ENCODE assay signal across 13 mouse cellular contexts in the genomic region with DNA sequence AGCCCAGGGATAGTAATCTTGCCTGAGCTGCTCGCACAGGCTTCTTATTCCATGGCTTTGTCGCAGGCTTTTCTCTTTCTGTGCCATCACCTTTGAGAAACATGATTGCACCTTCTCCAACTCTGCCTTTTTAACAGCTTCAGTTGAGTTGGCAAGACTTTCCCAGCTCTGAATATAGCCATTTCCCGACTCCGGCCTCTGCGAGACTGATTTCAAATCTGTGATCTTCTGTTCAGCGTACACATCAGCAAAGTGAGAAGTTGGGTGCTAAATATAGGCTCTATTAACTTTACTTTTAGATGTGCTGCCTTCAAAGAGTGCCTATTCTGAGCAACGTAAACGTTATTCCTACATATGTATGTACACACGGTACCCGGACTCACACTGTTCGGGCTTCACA.
"Had no signal": no experiment of that assay in that cellular context is flagged by ENCODE, and none has a peak within 500 bp of the region (broad histone marks: within the 10 kb centered on the region; RNA-seq: fewer than 3 reads in every experiment).

No protein-coding gene starts in this region.

- H3K4me2 ChIP-seq: limb, embryonic 13.5 days; midbrain, embryonic 13.5 days; neural tube, embryonic 15.5 days had no signal

- H3K4me3 ChIP-seq: limb, embryonic 13.5 days; midbrain, embryonic 13.5 days; myocyte; neural tube, embryonic 15.5 days had no signal

- H3K27me3 ChIP-seq: limb, embryonic 13.5 days; midbrain, embryonic 13.5 days; neural tube, embryonic 15.5 days had no signal

- H3K9me3 ChIP-seq: limb, embryonic 13.5 days; midbrain, embryonic 13.5 days; neural tube, embryonic 15.5 days had no signal

- H3K4me1 ChIP-seq: midbrain, embryonic 13.5 days; neural tube, embryonic 15.5 days had no signal

- H3K36me3 ChIP-seq: midbrain, embryonic 13.5 days; neural tube, embryonic 15.5 days had no signal

- DNase-seq: kidney, postnatal 36 days; layer of hippocampus, adult 9-11 months; layer of hippocampus, postnatal 36 days; left cerebral cortex, postnatal 4 days; lung, adult 18-20 months; spleen, adult 18-20 months; thymus, adult 18-20 months; thymus, postnatal 14 days had no signal

- H3K27ac ChIP-seq: limb, embryonic 13.5 days; liver, embryonic 14.5 days; midbrain, embryonic 13.5 days; neural tube, embryonic 15.5 days had no signal

- H3K9ac ChIP-seq: limb, embryonic 13.5 days; liver, embryonic 14.5 days; midbrain, embryonic 13.5 days; neural tube, embryonic 15.5 days had no signal

- ATAC-seq: midbrain, embryonic 13.5 days had no signal
